Mouse (Mus musculus) embryonic fibroblast, embryonic 13.5 days (primary cell): ENCODE data around the gene Grik5.

Experiments used
- CTCF ChIP-seq: IDR thresholded peaks from 2 replicates; pipeline ENCODE4 v1.5.1; 2011; ENCODE audit warnings: mild to moderate bottlenecking, control low read depth, low read length, moderate library complexity, borderline replicate concordance; ENCODE audit not compliant: insufficient read depth
- POLR2A ChIP-seq: IDR thresholded peaks from 2 replicates; pipeline ENCODE4 v1.6.1; 2011; ENCODE audit warnings: low read depth, mild to moderate bottlenecking, control low read depth, low read length, moderate library complexity

DNA sequence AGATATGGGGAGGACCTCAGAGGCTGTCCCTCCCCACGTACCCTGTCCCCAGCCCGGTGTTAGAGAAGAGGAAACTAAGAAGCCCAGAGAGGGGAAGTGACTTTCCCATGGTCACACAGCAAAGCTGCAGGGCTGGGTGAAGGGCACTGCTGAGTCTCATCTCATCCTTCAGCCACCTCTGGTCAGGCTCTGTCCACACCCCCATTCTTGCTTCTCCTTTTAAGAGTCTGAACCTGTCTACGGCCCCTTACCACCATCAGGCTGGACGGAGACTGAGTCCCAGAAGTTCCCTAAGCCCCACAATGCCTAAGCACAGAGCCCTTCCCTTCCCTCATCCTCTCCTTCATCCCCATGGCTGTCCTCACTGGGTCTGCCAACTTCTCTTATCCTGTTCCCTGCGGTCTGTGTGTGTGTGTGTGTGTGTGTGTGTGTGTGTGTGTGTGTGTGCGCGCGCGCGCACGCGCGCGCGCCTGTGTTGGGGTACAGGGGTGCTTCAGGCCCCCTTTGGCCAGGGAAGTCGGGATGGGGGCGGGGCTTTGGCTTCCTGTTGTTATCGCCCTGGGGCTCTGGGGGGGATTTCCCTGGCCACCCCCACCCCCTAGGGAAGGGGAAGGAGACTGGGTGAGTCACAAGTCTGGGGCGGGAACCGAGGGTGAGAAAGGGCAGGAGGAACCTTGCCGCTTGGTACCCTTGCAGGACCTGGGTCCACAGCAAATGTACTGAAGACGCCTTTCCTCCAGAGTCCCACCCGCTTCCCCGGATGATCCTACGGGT, 48.1 kb upstream of the Grik5 start:
- TF ChIP-seq POLR2A = no peak
- TF ChIP-seq CTCF = no peak
